Mouse (Mus musculus): ENCODE data around the gene Tmem39b. TPM values are rescaled to one million over a fixed set of nuclear protein-coding genes. Genes with fewer than 3 reads are reported as not detected.

Gene Tmem39b
- polyA plus RNA-seq, 1 experiment, result 12.8 TPM

DNA sequence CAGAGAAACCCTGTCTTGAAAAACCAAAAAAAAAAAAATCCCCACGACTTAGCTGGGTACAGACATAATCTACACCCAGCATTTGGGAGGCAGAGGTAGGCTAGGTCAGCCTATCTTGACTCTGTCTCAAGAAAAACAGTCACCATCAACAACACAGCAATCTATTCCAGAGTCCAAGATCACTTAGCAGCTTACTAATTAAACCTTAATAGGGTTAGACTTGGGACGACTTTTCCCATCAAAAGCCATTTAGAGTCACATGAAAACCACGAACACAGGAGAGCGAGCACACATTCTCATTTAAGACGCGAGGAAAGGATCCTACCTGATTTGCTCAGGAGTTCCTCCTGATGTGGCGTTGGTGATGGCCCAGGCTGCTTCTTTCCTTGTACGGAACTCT lies 46.3 kb downstream of the Tmem39b start:
- TF ChIP-seq CTCF (IDR thresholded peaks at IDR 0.05; ENCODE audit: low read depth, low read length) (no peak), POLR2A (IDR thresholded peaks at IDR 0.05; ENCODE audit: borderline replicate concordance, low read depth, low read length) (no peak)
- Histone ChIP-seq H3K27ac (ENCODE audit: insufficient read depth, low read depth, low read length) (no peak overlapping the region), H3K4me3 (ENCODE audit: insufficient read depth, low read length) (no peak overlapping the region), H3K4me1 (ENCODE audit: control insufficient read depth, insufficient read depth, low read length) (no peaks in the 10 kb centered on the region)

- Histone ChIP-seq H3K4me3 (ENCODE audit: insufficient read depth, low read length) (no peak overlapping the region), H3K4me1 (ENCODE audit: control insufficient read depth, insufficient read depth, low read length) (0 out of 2 replicates have a peak, but pooled peaks cover 2% of the 10 kb centered on the region), H3K27ac (ENCODE audit: insufficient read depth, low read depth, low read length) (no peak overlapping the region)
- no peak for TF ChIP-seq CTCF (IDR thresholded peaks at IDR 0.05; ENCODE audit: low read depth, low read length)
- no peak for TF ChIP-seq POLR2A (IDR thresholded peaks at IDR 0.05; ENCODE audit: borderline replicate concordance, low read depth, low read length)
Observed at GRCm38 (mm10) chr4:129648656-129649055, 48.0 kb downstream of the Tmem39b start.

DNA sequence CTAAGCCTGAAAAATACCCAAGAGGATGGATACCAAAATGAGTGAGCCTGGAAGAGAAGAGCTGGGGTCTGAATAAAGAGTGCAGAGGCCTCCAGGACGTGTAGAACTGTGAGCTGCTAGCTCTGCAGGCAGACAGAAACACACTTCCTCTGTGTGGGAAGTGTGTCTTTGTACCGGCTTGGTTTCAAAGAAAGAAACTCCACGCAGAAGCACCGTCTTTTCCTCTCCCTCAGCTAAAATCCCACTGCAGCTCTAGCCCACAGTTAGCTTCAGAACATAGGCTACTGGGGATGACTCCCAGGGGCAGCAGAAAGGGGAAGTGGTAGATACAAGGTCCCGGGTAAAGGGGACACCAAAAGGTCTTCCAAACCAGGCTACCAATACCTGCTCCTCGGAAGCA lies 51.4 kb downstream of the Tmem39b start:
- no peak overlapping the region for H3K27ac ChIP-seq (ENCODE audit: insufficient read depth, low read depth, low read length)

DNA sequence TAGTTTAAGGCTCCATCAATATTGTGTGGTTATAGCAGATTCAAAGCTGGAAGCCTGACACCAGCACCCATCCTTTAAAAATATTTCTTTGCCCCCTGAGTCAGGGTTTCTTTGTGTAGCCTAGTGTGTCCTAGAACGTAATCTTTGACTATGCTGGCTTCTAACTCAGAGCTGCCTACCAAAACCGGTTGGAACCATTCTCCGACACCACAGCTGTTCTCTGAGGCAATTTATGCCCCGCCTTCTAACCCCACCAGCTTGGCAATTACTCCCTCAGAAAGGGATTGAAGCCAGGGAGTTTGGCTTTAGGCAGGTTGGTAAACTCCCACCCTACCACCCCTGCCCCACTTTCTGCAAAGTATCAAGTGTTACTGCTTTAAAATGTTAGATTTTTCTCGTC lies 54.9 kb downstream of the Tmem39b start:
- no peak for TF ChIP-seq CTCF (IDR thresholded peaks at IDR 0.05; ENCODE audit: low read depth, low read length)
- no peak for TF ChIP-seq POLR2A (IDR thresholded peaks at IDR 0.05; ENCODE audit: borderline replicate concordance, low read depth, low read length)
- H3K27ac ChIP-seq (ENCODE audit: insufficient read depth, low read depth, low read length), result no peak overlapping the region
- peak overlapping the region; percentile 13; the same call in 1 of the 2 replicates for H3K4me3 ChIP-seq (ENCODE audit: insufficient read depth, low read length)
- peaks cover 16% of the 10 kb centered on the region for H3K4me1 ChIP-seq (ENCODE audit: control insufficient read depth, insufficient read depth, low read length)

More for the DNA sequence above, 51.4 kb downstream of the Tmem39b start:
- TF ChIP-seq POLR2A (IDR thresholded peaks at IDR 0.05; ENCODE audit: borderline replicate concordance, low read depth, low read length) (no peak), CTCF (IDR thresholded peaks at IDR 0.05; ENCODE audit: low read depth, low read length) (no peak)
- no peak overlapping the region for H3K4me3 ChIP-seq (ENCODE audit: insufficient read depth, low read length)
- H3K4me1 ChIP-seq (ENCODE audit: control insufficient read depth, insufficient read depth, low read length), result 0 out of 2 replicates have a peak, but pooled peaks cover 4% of the 10 kb centered on the region

GRCm38 (mm10) chr4:129640638-129641467 lies 55.8 kb downstream of the Tmem39b start, which contains the start of gene Txlna:
Gene Txlna, minus strand, starts transcription at chr4:129641065.
- no peak for TF ChIP-seq CTCF (IDR thresholded peaks at IDR 0.05; ENCODE audit: low read depth, low read length)
- TF ChIP-seq POLR2A (IDR thresholded peaks at IDR 0.05; ENCODE audit: borderline replicate concordance, low read depth, low read length), result no peak
- peaks cover 16% of the 10 kb centered on the region for H3K4me1 ChIP-seq (ENCODE audit: control insufficient read depth, insufficient read depth, low read length)
- H3K4me3 ChIP-seq (ENCODE audit: insufficient read depth, low read length), result peak within 1 kb of the TSS; percentile 94
- H3K27ac ChIP-seq (ENCODE audit: insufficient read depth, low read depth, low read length), result peak within 1 kb of the TSS; percentile 95

- peak overlapping the region; percentile 94 for H3K4me3 ChIP-seq (ENCODE audit: insufficient read depth, low read length)
- H3K27ac ChIP-seq (ENCODE audit: insufficient read depth, low read depth, low read length), result peak overlapping the region; percentile 95
- no peak for TF ChIP-seq POLR2A (IDR thresholded peaks at IDR 0.05; ENCODE audit: borderline replicate concordance, low read depth, low read length)
- TF ChIP-seq CTCF (IDR thresholded peaks at IDR 0.05; ENCODE audit: low read depth, low read length), result no peak
- peaks cover 15% of the 10 kb centered on the region for H3K4me1 ChIP-seq (ENCODE audit: control insufficient read depth, insufficient read depth, low read length)
Observed at GRCm38 (mm10) chr4:129640101-129640637, 56.5 kb downstream of the Tmem39b start.

DNA sequence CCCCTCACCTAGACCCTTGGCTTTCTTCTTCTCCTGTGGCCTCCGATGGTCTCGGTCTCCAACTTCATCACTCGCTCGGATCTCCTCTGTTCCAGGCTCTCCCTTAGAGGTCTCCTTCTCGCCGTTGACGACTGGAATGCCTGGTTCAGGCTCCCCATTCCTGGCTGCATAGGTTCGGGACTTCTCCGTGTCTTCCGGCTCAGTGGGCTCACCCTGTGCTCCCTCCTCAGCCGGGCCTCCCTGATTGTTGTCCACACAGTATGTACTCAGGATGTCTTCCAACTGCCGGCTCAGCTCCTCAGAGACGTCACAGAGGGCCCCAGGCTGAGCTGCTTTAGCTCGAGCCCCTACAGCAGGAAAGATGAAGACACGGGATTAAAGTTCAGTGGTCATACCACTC lies 57.4 kb downstream of the Tmem39b start:
- Histone ChIP-seq H3K27ac (ENCODE audit: insufficient read depth, low read depth, low read length) (no peak overlapping the region), H3K4me3 (ENCODE audit: insufficient read depth, low read length) (peak overlapping the region; percentile 94)
- no peak for TF ChIP-seq CTCF (IDR thresholded peaks at IDR 0.05; ENCODE audit: low read depth, low read length)

GRCm38 (mm10) chr4:129633852-129634251 lies 62.8 kb downstream of the Tmem39b start:
- Histone ChIP-seq H3K27ac (ENCODE audit: insufficient read depth, low read depth, low read length) (no peak overlapping the region), H3K4me1 (ENCODE audit: control insufficient read depth, insufficient read depth, low read length) (peaks cover 6% of the 10 kb centered on the region; the same call in 1 of the 2 replicates), H3K4me3 (ENCODE audit: insufficient read depth, low read length) (no peak overlapping the region)
- TF ChIP-seq POLR2A (IDR thresholded peaks at IDR 0.05; ENCODE audit: borderline replicate concordance, low read depth, low read length) (no peak), CTCF (IDR thresholded peaks at IDR 0.05; ENCODE audit: low read depth, low read length) (no peak)

More for the DNA sequence above, 57.4 kb downstream of the Tmem39b start:
- peaks cover 14% of the 10 kb centered on the region for H3K4me1 ChIP-seq (ENCODE audit: control insufficient read depth, insufficient read depth, low read length)

DNA sequence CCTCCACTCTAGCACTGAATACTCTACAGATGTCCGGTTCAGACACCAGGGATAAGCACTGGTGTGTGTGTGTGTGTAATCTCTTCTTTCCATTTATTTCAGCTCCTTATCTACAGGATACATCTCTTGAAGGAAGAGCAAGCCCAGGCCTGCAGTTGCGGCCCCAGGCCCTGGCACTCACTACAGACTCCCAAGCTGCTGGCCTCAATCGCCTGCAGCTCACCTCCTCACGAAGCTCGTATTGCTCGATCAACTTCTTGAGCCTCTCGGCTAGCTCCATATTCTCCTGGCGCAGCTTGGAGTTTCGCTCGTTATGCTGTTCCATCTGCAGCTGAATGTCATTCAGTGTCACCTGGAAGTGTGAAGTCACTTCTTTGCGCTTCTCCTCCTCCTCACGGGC lies 64.8 kb downstream of the Tmem39b start:
- Histone ChIP-seq H3K27ac (ENCODE audit: insufficient read depth, low read depth, low read length) (no peak overlapping the region), H3K4me3 (ENCODE audit: insufficient read depth, low read length) (no peak overlapping the region), H3K4me1 (ENCODE audit: control insufficient read depth, insufficient read depth, low read length) (no peaks in the 10 kb centered on the region)
- no peak for TF ChIP-seq POLR2A (IDR thresholded peaks at IDR 0.05; ENCODE audit: borderline replicate concordance, low read depth, low read length)
- TF ChIP-seq CTCF (IDR thresholded peaks at IDR 0.05; ENCODE audit: low read depth, low read length), result no peak

DNA sequence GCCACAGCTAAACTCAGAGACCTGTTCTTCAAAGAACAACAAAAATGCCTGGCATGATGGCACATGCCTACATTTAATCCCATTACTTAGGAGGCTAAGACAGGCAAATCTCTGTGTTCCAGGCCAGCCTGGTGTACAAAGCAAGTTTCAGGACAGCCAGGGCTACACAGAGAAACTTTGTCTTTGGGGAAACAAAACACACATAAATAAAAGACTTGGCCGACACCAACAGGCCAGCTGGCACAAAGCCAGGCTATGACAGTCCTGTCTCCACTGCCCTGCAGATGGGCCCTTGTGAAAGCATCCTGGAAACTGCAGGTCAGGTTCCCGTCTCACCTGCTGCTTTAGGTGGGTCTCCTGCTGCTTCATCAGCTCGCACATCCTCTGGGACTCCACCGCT lies 65.7 kb downstream of the Tmem39b start:
- H3K4me1 ChIP-seq (ENCODE audit: control insufficient read depth, insufficient read depth, low read length), result peaks cover 3% of the 10 kb centered on the region
- no peak overlapping the region for H3K27ac ChIP-seq (ENCODE audit: insufficient read depth, low read depth, low read length)
- H3K4me3 ChIP-seq (ENCODE audit: insufficient read depth, low read length), result no peak overlapping the region
- TF ChIP-seq CTCF (IDR thresholded peaks at IDR 0.05; ENCODE audit: low read depth, low read length), result no peak
- no peak for TF ChIP-seq POLR2A (IDR thresholded peaks at IDR 0.05; ENCODE audit: borderline replicate concordance, low read depth, low read length)

Other genes starting within 250 kb of the Tmem39b start
- 37.3 and 42.3 TPM in 2 replicates for gene Bsdc1, start 235.3 kb downstream of the Tmem39b start, polyA plus RNA-seq (2012; ENCODE audit: insufficient read depth, insufficient read length, missing spikeins)
- not detected in 2 replicates for gene Tssk3, start 205.8 kb downstream of the Tmem39b start, polyA plus RNA-seq (2012; ENCODE audit: insufficient read depth, insufficient read length, missing spikeins)
- gene Fam229a, start 205.6 kb downstream of the Tmem39b start, polyA plus RNA-seq (2012; ENCODE audit: insufficient read depth, insufficient read length, missing spikeins), result not detected in 2 replicates
- gene Marcksl1, start 183.3 kb downstream of the Tmem39b start, polyA plus RNA-seq (2012; ENCODE audit: insufficient read depth, insufficient read length, missing spikeins), result 157 and 166 TPM in 2 replicates
- 75.2 and 83.9 TPM in 2 replicates for gene Hdac1, start 154.1 kb downstream of the Tmem39b start, polyA plus RNA-seq (2012; ENCODE audit: insufficient read depth, insufficient read length, missing spikeins)
- gene Lck, start 123.2 kb downstream of the Tmem39b start, polyA plus RNA-seq (2012; ENCODE audit: insufficient read depth, insufficient read length, missing spikeins), result 0.68 TPM in 1 of 2 replicates, not detected in the other
- gene Fam167b, start 118.3 kb downstream of the Tmem39b start, polyA plus RNA-seq (2012; ENCODE audit: insufficient read depth, insufficient read length, missing spikeins), result 1.2 and 2.6 TPM in 2 replicates
- 105 and 119 TPM in 2 replicates for gene Eif3i, start 96.2 kb downstream of the Tmem39b start, polyA plus RNA-seq (2012; ENCODE audit: insufficient read depth, insufficient read length, missing spikeins)
- gene Tmem234, start 96.2 kb downstream of the Tmem39b start, polyA plus RNA-seq (2012; ENCODE audit: insufficient read depth, insufficient read length, missing spikeins), result 137 and 140 TPM in 2 replicates
- gene Dcdc2b, start 82.6 kb downstream of the Tmem39b start, polyA plus RNA-seq (2012; ENCODE audit: insufficient read depth, insufficient read length, missing spikeins), result 1.8 and 2.3 TPM in 2 replicates
- 13.6 and 14.0 TPM in 2 replicates for gene Iqcc, start 77.7 kb downstream of the Tmem39b start, polyA plus RNA-seq (2012; ENCODE audit: insufficient read depth, insufficient read length, missing spikeins)
- 39.0 and 42.3 TPM in 2 replicates for gene Ccdc28b, start 72.9 kb downstream of the Tmem39b start, polyA plus RNA-seq (2012; ENCODE audit: insufficient read depth, insufficient read length, missing spikeins)
- 39.8 and 45.7 TPM in 2 replicates for gene Txlna, start 55.8 kb downstream of the Tmem39b start, polyA plus RNA-seq (2012; ENCODE audit: insufficient read depth, insufficient read length, missing spikeins)
- gene Kpna6, start 24.1 kb downstream of the Tmem39b start, polyA plus RNA-seq (2012; ENCODE audit: insufficient read depth, insufficient read length, missing spikeins), result 35.1 and 42.0 TPM in 2 replicates
- gene Khdrbs1, start 45.5 kb upstream of the Tmem39b start, polyA plus RNA-seq (2012; ENCODE audit: insufficient read depth, insufficient read length, missing spikeins), result 67.0 and 67.1 TPM in 2 replicates
- 365 TPM in 2 replicates for gene Ptp4a2, start 114.4 kb upstream of the Tmem39b start, polyA plus RNA-seq (2012; ENCODE audit: insufficient read depth, insufficient read length, missing spikeins)
- gene Spocd1, start 232.4 kb upstream of the Tmem39b start, polyA plus RNA-seq (2012; ENCODE audit: insufficient read depth, insufficient read length, missing spikeins), result not detected in 2 replicates